Mouse (Mus musculus) neural tube, postnatal 0 days (tissue): ENCODE results near the gene Tgfb3. TPM values are rescaled to one million over a fixed set of nuclear protein-coding genes. Genes with fewer than 3 reads are reported as not detected.

Source experiments
- polyA plus RNA-seq: library from polyadenylated mRNA; unstranded; fragments of >200 nt; fragmentation: Nextera tagmentation; extraction: Ambion mirVana; gene quantifications from 2 replicates; pipeline ENCODE4 v1.2.1, GENCODE M21; 2015

Tgfb3 gene
- 5.6 and 6.1 TPM in 2 replicates for polyA plus RNA-seq

DNA sequence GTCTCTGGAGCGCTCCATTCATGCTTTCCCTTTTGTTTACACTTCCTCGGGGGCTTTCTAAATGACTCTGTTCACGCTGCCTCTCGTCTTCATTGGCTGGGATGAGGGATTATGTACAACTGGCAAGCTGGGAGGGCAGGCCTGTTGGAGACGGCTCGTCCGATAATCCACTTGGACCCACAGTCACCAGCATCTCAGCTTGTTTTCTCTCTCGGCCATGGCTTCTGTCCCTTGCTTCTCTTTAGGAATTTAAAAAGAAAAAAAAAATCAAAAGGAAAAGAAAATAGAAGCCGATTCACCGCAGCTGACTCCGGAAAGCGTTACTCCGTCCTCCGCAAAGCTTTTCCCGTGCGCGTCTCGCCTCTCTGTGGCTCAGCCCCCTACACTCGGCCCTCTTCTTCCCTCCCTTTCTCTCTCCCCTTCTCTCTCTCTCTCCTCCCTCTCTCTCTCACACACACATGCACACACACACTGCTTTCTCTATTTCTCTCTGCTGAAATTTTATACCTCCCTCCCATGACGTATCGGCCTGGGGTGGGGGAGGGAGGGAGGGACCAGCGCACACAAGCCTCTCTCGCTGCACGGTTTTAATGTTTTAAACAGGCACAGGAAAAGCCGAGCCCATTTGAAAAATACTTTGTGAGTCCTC, at the start of gene Tgfb3:
TSS of gene Tgfb3 (minus strand) at position 489 of the 649 bp plus-strand sequence.

DNA sequence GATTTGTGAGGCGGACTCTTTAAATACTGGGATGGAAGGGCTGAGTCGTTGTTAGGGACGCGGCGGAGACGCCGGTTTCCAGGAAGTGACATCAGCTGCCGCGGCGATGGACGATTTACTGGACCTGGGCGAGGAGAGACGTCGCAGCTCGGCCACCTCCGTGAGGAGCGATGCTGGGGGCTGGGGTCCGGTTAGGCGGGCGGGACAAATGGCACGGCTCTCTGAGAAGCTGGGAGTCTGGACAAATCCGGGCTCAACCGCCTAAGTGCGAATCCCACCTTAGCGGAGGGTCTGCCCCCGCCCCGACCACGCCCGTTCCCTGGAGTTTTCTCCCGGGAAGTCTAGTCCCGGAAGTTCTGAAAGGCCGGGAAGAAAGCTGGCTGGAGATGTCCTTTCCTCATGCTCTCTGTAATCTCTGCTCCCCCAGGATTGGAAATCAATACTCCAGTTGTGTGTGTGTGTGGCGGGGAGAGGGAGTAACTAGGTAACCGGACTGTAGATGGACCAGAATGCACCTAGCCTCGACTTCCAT, 3.7 kb upstream of the Tgfb3 start, which contains the start of gene Ift43:
TSS of gene Ift43 (plus strand) at position 61 of the 532 bp plus-strand sequence.

Other genes with a start within 250 kb of the Tgfb3 start
- gene Ift43, start 3.5 kb upstream of the Tgfb3 start, polyA plus RNA-seq: 34.0 and 34.3 TPM in 2 replicates
- gene Gpatch2l, start 162.8 kb upstream of the Tgfb3 start, polyA plus RNA-seq: 15.6 and 17.1 TPM in 2 replicates